8 mouse cellular contexts compared by ENCODE assay signal in genomic region chr3:107159418-107159817, GRCm38 (mm10). TPM values are rescaled to one million over a fixed set of nuclear protein-coding genes. Genes with fewer than 3 reads are reported as not detected.
DNase-seq lines count a peak whose midpoint lies in the region; ATAC-seq lines count a peak whose summit lies in the region.

No protein-coding gene starts in this region.

- peak; percentile 55 for ATAC-seq in granulocyte monocyte progenitor cell, adult 5-6 weeks (replicated peaks; ENCODE audit: poor library complexity, severe bottlenecking)

- DNase-seq in cerebellum, adult 8-10 months = peak; percentile 49
- DNase-seq in cerebellum, adult 11-12 months = no peak
- peak; percentile 4 for DNase-seq in lung, postnatal 14 days
- DNase-seq in lung, adult 18-20 months = no peak
- DNase-seq in naive thymus-derived CD4-positive, alpha-beta T cell, adult 2 months (ENCODE audit: low read depth) = peak; percentile 54
- DNase-seq in urinary bladder, postnatal 4 days (ENCODE audit: low spot score in 2 of 2) = no peak
- no peak for DNase-seq in kidney, adult 18-20 months

RNA-seq across cellular contexts. Expression of gene Kcna10, which starts 23.4 kb away (rescaled TPM):
- not detected in 2 replicates for total RNA-seq in granulocyte monocyte progenitor cell, adult 5-6 weeks (2014; fragmentation: Nextera tagmentation)
- not detected in 2 replicates for total RNA-seq in granulocyte monocyte progenitor cell, adult 5-6 weeks (2017)

RNA-seq across cellular contexts. Expression of gene Kcna2, which starts 58.5 kb away (rescaled TPM):
- total RNA-seq in granulocyte monocyte progenitor cell, adult 5-6 weeks (2014; fragmentation: Nextera tagmentation) = not detected in 2 replicates
- 0.04 TPM in 1 of 2 replicates, not detected in the other for total RNA-seq in granulocyte monocyte progenitor cell, adult 5-6 weeks (2017)

Comparison
In these comparisons a context has a peak if more than half of its experiments do, and no peak if none do; other contexts are left out.
1. DNase-seq: peak in cerebellum, adult 8-10 months (single experiment), lung, postnatal 14 days (single experiment) and naive thymus-derived CD4-positive, alpha-beta T cell, adult 2 months (single experiment); none in cerebellum, adult 11-12 months (single experiment), lung, adult 18-20 months (0 of 2), urinary bladder, postnatal 4 days (0 of 2) and kidney, adult 18-20 months (single experiment).